Mouse (Mus musculus): Measurements from ENCODE around the gene Pon2.

DNA sequence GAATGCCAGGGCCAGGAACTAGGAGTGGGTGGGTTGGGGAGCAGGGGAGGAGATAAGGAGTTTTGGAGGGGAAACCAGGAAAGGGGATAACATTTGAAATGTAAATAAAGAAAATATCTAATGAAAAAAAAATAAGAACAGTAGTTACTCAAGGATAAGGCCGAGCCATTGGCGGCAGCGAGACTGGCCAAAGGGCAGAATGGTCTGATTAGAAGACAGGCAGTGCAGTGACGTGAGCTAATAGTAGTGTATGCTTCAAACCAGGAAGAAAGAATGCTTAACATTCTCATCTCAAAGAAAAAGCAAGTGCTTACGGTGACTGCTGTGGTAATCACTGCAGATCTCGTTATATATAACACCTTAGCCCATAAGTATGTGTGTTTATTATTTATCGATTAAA lies 2.2 kb downstream of the Pon2 start:
- TF ChIP-seq CTCF (IDR thresholded peaks at IDR 0.05; ENCODE audit: borderline replicate concordance, extremely low read depth, insufficient read depth, insufficient read length) (no peak), POLR2A (IDR thresholded peaks at IDR 0.05; ENCODE audit: borderline replicate concordance, extremely low read depth, insufficient read depth, insufficient read length, poor library complexity, severe bottlenecking) (no peak)

All from brain, embryonic 14.5 days (tissue).